Mouse (Mus musculus) embryonic fibroblast, embryonic 13.5 days (primary cell): Measurements from ENCODE around the gene Itga3. TPM values are rescaled to one million over a fixed set of nuclear protein-coding genes. Genes with fewer than 3 reads are reported as not detected.

Experiments
- H3K27ac ChIP-seq: 2 replicates; pipeline ENCODE4 v1.5.1; 2012; ENCODE audit warnings: low read length, control low read depth, inconsistent platforms; ENCODE audit not compliant: insufficient read depth
- H3K4me1 ChIP-seq: 2 replicates; pipeline ENCODE4 v1.6.1; 2011; ENCODE audit warnings: low read length; ENCODE audit not compliant: control insufficient read depth, insufficient read depth
- H3K4me3 ChIP-seq: 2 replicates; pipeline ENCODE4 v1.5.1; 2011; ENCODE audit warnings: mild to moderate bottlenecking, control low read depth, low read length; ENCODE audit not compliant: insufficient read depth
- CTCF ChIP-seq: IDR thresholded peaks from 2 replicates; pipeline ENCODE4 v1.5.1; 2011; ENCODE audit warnings: mild to moderate bottlenecking, control low read depth, low read length, moderate library complexity, borderline replicate concordance; ENCODE audit not compliant: insufficient read depth
- POLR2A ChIP-seq: IDR thresholded peaks from 2 replicates; pipeline ENCODE4 v1.6.1; 2011; ENCODE audit warnings: low read depth, mild to moderate bottlenecking, control low read depth, low read length, moderate library complexity
- polyA plus RNA-seq: library from polyadenylated mRNA; stranded (reverse); fragments of >200 nt; gene quantifications from 2 replicates; pipeline ENCODE4 v1.2.4, GENCODE M21; 2011; ENCODE audit warnings: low read depth; ENCODE audit not compliant: missing spikeins, insufficient read length

Gene Itga3
- polyA plus RNA-seq, 1 experiment, result 6.9 TPM

GRCm38 (mm10) chr11:95084175-95084574, 7.6 kb upstream of the Itga3 start:
- no peak for TF ChIP-seq CTCF
- no peak for TF ChIP-seq POLR2A
- Histone ChIP-seq H3K27ac (no peak overlapping the region), H3K4me1 (peaks cover 13% of the 10 kb centered on the region), H3K4me3 (no peak overlapping the region)

- H3K27ac ChIP-seq, result no peak overlapping the region
- no peak overlapping the region for H3K4me3 ChIP-seq
- H3K4me1 ChIP-seq, result peaks cover 13% of the 10 kb centered on the region
- no peak for TF ChIP-seq POLR2A
These were observed 6.3 kb upstream of the Itga3 start for GRCm38 (mm10) chr11:95082896-95083295.

- TF ChIP-seq POLR2A, result no peak
- no peak for TF ChIP-seq CTCF
- H3K4me3 ChIP-seq, result no peak overlapping the region
- H3K4me1 ChIP-seq, result peaks cover 7% of the 10 kb centered on the region
- no peak overlapping the region for H3K27ac ChIP-seq
These were observed 4.2 kb upstream of the Itga3 start for GRCm38 (mm10) chr11:95080783-95081182.

DNA sequence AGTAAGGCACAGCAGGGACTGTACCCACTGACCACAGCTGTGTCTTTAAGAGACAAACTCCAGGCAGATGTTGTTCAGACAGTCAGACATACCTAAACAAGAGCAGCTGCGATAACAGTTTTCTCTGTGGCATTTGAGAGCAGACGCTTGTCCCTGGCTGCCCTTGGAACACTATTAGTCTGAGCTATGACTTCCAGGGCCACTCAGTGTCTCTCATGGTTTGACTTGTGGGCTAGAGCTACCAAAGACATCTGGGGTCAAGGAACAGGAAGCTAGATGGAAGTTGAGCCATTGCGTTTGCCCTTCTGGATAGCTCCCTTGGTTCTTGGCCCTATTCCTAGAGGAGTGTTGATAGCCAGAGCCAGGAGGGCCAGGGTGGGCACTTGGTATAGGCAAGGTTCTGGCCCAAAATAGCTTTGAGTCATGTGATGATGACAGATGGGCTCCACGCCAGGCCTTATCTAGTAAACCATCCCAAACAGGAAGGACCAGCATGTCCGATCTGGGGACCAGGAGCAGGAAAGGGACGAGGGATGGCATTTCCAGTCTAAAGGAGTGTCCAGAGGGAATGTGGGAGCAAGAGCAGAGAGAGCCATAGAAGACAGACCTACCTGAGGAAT, 2.8 kb upstream of the Itga3 start:
- Histone ChIP-seq H3K4me3 (no peak overlapping the region), H3K27ac (no peak overlapping the region), H3K4me1 (no peaks in the 10 kb centered on the region; the same call in 1 of the 2 replicates)
- no peak for TF ChIP-seq POLR2A
- no peak for TF ChIP-seq CTCF

DNA sequence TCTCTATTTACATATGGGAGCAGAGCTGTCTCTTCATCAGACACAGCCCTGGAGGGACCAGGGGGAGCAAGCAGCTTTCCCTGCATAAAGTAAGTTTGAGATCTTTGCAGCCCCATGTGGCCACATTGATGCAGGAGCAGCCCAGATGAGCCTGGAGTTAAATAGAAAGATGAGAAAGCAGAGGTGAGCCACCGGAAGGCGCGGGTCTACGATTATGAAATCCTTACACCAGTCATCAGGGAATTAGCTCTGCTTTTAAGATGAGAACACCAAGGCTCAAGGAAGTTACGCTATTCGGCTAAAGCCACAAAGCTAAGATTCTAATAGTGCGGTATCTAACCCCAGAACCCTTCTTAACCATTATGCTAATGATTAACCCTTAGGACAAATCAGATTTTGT, 1.4 kb upstream of the Itga3 start:
- Histone ChIP-seq H3K27ac (no peak overlapping the region), H3K4me1 (no peaks in the 10 kb centered on the region; the same call in 1 of the 2 replicates), H3K4me3 (no peak overlapping the region)
- TF ChIP-seq CTCF (no peak), POLR2A (no peak)

DNA sequence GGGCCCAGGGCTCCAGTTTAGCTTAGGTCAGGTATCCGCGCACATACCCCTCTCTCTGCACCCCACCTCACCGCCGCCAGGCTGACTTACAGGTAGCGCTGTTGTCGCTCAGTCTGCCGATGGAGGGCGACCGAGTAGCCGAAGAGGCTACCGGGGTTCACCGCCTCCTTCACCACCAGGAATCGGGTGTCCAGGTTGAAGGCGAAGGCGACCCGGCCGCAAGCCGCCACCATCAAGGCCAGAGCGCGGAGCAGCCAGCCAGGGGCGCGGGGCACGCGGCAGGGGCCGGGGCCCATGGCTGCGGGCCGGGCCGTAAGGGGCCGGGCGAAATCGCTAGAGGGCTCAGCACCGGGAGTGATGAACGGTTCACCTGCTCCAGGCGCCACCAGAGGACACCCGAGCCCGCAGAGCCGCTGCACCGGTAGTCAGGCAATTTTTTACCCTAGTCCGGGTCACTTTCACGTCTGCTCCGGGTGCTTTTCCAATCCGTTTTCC, 513 bp downstream of the Itga3 start:
- Histone ChIP-seq H3K4me3 (peak overlapping the region; percentile 71), H3K27ac (no peak overlapping the region), H3K4me1 (no peaks in the 10 kb centered on the region; the same call in 1 of the 2 replicates)
- TF ChIP-seq POLR2A (no peak), CTCF (peak; percentile 60; the same call in 1 of the 2 replicates)

DNA sequence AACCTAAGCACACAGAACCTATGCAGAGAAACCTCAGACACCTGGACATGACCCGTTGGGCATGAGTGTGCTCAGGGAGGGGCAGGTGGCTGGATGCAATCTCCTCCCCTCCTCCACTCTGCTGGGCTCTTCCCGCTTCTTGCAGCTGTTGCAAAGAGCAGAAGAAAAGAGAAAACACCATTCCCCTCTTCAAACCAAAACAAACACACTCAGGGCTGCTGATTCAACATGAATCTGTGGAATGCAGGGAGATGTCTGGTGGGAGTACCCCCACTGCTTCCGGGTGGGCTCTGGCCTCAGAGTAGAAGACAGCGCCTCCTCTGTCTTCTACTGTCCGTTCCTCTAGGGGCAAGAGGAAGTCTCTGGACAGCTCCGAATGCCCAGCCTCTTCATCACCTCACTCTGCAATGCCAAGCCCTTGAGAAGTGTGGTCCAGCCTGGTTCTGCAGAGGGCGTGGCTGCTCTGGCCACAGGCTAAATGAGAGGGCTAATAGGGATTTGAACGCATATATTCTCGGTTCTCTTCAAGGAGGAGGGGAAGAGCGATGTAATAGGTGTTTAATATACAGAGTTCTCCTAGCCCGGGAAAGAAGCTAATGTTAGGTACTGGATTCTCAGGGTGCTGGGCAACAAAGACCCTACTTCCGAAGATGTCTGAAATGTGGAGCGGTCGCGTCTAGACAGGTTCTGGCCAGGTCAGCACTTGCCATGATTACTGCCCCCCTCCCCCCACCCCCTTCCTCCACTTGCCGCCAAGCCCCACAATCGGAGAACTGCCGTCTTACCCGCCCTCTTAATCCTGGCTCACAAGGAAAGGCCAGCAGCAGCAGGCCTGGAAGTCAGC, 1.2 kb downstream of the Itga3 start:
- TF ChIP-seq POLR2A, result no peak
- no peak for TF ChIP-seq CTCF
- Histone ChIP-seq H3K27ac (no peak overlapping the region), H3K4me3 (peak overlapping the region; percentile 71), H3K4me1 (no peaks in the 10 kb centered on the region; the same call in 1 of the 2 replicates)

GRCm38 (mm10) chr11:95074694-95075093, 1.9 kb downstream of the Itga3 start:
- Histone ChIP-seq H3K4me1 (no peaks in the 10 kb centered on the region; the same call in 1 of the 2 replicates), H3K4me3 (peak overlapping the region; percentile 71; the same call in 1 of the 2 replicates), H3K27ac (no peak overlapping the region)
- no peak for TF ChIP-seq POLR2A
- no peak for TF ChIP-seq CTCF

DNA sequence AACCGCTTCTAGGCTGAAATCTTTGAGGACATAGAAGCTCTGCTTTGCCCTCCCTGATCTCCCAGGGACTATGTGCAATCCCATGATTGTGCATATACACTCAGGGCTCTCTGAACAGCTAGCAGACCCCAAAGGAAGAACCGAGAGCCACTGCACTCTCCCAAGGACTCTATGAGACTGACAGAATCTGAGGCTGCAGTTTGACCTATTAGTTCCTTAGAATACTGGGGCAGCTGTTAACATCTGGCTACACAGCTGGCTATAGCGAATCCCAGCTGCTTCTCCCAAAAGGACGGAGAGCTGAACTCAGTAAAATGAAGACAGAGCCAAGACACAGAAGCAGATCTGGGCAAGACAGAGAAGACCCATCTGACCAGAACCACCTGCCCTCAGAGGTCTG, 2.8 kb downstream of the Itga3 start:
- Histone ChIP-seq H3K27ac (no peak overlapping the region), H3K4me1 (no peaks in the 10 kb centered on the region; the same call in 1 of the 2 replicates), H3K4me3 (no peak overlapping the region)
- TF ChIP-seq POLR2A (no peak), CTCF (no peak)

- Histone ChIP-seq H3K27ac (no peak overlapping the region), H3K4me3 (no peak overlapping the region), H3K4me1 (no peaks in the 10 kb centered on the region; the same call in 1 of the 2 replicates)
- TF ChIP-seq POLR2A (no peak), CTCF (no peak)
These were observed 3.8 kb downstream of the Itga3 start for GRCm38 (mm10) chr11:95072804-95073203.
